Mouse (Mus musculus) kidney, embryonic 14.5 days (tissue): ENCODE measurements around the gene Bend5. TPM values are rescaled to one million over a fixed set of nuclear protein-coding genes. Genes with fewer than 3 reads are reported as not detected.

Experiments
- ATAC-seq: fragments of 200-750 bp; cut with Nextera tagmentation; 2 replicates; pipeline ENCODE4 v1.8.0; 2017; ENCODE audit warnings: moderate number of reproducible peaks, mild to moderate bottlenecking, moderate TSS enrichment, moderate library complexity; ENCODE audit not compliant: low FRiP score, low TSS enrichment
- H3K27ac ChIP-seq: fragments of 300-500 bp; sonication (generic); 2 replicates; pipeline ENCODE4 v1.5.1; 2014; ENCODE audit warnings: low read depth, mild to moderate bottlenecking, low read length, moderate library complexity, mixed read lengths
- H3K27me3 ChIP-seq: fragments of 300-500 bp; sonication (generic); 2 replicates; pipeline ENCODE4 v1.6.1; 2014; ENCODE audit warnings: mild to moderate bottlenecking, low read length; ENCODE audit not compliant: control insufficient read depth, insufficient read depth
- H3K36me3 ChIP-seq: fragments of 300-500 bp; sonication (generic); 2 replicates; pipeline ENCODE4 v1.6.1; 2014; ENCODE audit warnings: low read length, mixed read lengths; ENCODE audit not compliant: control insufficient read depth, insufficient read depth
- H3K4me1 ChIP-seq: fragments of 300-500 bp; sonication (generic); 2 replicates; pipeline ENCODE4 v1.6.1; 2014; ENCODE audit warnings: low read length, mixed read lengths; ENCODE audit not compliant: control insufficient read depth, insufficient read depth
- H3K4me2 ChIP-seq: fragments of 300-500 bp; sonication (generic); replicated peaks from 2 replicates; pipeline ENCODE4 v1.6.1; 2014; ENCODE audit warnings: low read depth, mild to moderate bottlenecking, low read length
- H3K4me3 ChIP-seq: fragments of 300-500 bp; sonication (generic); 2 replicates; pipeline ENCODE4 v1.5.1; 2014; ENCODE audit warnings: mild to moderate bottlenecking, low read length
- H3K9ac ChIP-seq: fragments of 300-500 bp; sonication (generic); 2 replicates; pipeline ENCODE4 v1.6.1; 2014; ENCODE audit warnings: low read depth, mild to moderate bottlenecking, low read length, moderate library complexity
- H3K9me3 ChIP-seq: fragments of 300-500 bp; sonication (generic); 2 replicates; pipeline ENCODE4 v1.6.1; 2016; ENCODE audit warnings: low read length; ENCODE audit not compliant: control insufficient read depth
- WGBS: fragments of 180-500 bp; shearing (Covaris S2); extraction: QIAGEN DNeasy Blood & Tissue Kit; methylation state at CpG from one replicate; pipeline ENCODE4 v1.1.7; 2014; 5-methylcytosine and 5-hydroxymethylcytosine counted together
- polyA plus RNA-seq: library from polyadenylated mRNA; unstranded; fragments of >200 nt; fragmentation: Nextera tagmentation; extraction: Ambion mirVana; gene quantifications from 2 replicates; pipeline ENCODE4 v1.2.1, GENCODE M21; 2014

The Bend5 gene
- polyA plus RNA-seq, 1 experiment from 2014 or later: 30.6 TPM

GRCm38 (mm10) chr4:111424371-111424950 lies 9.7 kb downstream of the Bend5 start:
- no peak for ATAC-seq
- Histone ChIP-seq H3K36me3 (no peaks in the 10 kb centered on the region; the same call in 1 of the 2 replicates), H3K4me2 (no peak overlapping the region), H3K4me3 (no peak overlapping the region), H3K9me3 (no peaks in the 10 kb centered on the region), H3K4me1 (0 out of 2 replicates have a peak, but pooled peaks cover 7% of the 10 kb centered on the region), H3K27ac (no peak overlapping the region), H3K27me3 (no peaks in the 10 kb centered on the region), H3K9ac (no peak overlapping the region)
- 94% methylated on average over 1 of the region's 1 CpGs for WGBS

GRCm38 (mm10) chr4:111425170-111425569 lies 10.4 kb downstream of the Bend5 start:
- ATAC-seq: peak; percentile 70
- 0 out of 2 replicates have a peak, but pooled peaks cover 7% of the 10 kb centered on the region for H3K4me1 ChIP-seq
- no peak overlapping the region for H3K4me2 ChIP-seq
- no peak overlapping the region for H3K9ac ChIP-seq
- no peak overlapping the region for H3K27ac ChIP-seq
- WGBS: 35% methylated on average over 6 of the region's 6 CpGs
- no peak overlapping the region for H3K4me3 ChIP-seq
- no peaks in the 10 kb centered on the region for H3K27me3 ChIP-seq
- no peaks in the 10 kb centered on the region; the same call in 1 of the 2 replicates for H3K36me3 ChIP-seq
- H3K9me3 ChIP-seq: no peaks in the 10 kb centered on the region

DNA sequence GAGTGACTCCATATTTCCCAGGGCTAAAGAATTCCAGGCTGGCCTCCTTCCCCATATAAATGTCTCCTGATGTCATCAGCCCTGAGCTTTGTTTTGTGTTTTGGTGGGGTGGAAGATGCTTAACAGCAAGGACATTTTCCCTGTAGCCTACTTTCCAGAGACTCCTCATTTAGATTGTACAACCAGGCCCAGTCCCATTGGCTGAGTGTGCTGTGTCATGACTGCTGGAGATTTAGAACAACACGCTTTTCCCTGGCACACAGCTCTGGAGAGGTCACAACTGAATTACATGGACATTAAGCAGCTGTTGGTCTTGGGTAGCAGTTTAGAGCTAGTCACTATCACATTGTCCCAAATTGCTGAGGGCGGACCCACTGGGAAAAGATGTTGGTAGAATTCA lies 16.4 kb downstream of the Bend5 start:
- H3K27ac ChIP-seq: no peak overlapping the region
- H3K4me1 ChIP-seq: 0 out of 2 replicates have a peak, but pooled peaks cover 4% of the 10 kb centered on the region
- no peaks in the 10 kb centered on the region for H3K27me3 ChIP-seq
- H3K4me3 ChIP-seq: no peak overlapping the region
- no peak overlapping the region for H3K4me2 ChIP-seq
- H3K36me3 ChIP-seq: peaks cover 36% of the 10 kb centered on the region
- peak; percentile 67 for ATAC-seq
- no peaks in the 10 kb centered on the region for H3K9me3 ChIP-seq
- no peak overlapping the region for H3K9ac ChIP-seq
- WGBS: 65% methylated on average over 2 of the region's 2 CpGs

DNA sequence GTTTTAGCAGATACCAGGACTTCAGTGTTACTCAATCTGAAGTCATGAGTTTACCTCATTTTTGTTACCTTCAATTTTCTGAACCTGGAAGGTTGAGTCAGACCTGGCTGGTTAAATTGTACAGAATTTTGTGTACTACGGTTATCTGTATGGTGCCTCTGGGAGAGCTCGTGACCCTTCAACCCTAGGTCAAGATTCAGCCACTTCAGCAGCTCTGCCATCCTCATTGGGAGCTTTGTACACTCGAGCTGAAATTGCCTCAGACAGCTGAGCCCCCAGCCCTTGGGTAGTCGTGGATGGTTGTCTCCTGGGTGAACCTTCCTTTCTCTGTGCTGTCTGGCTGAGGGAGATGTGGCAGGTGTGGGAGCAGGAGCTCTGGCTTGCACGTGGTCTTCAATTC lies 17.2 kb downstream of the Bend5 start:
- Histone ChIP-seq H3K4me3 (no peak overlapping the region), H3K27ac (no peak overlapping the region), H3K9ac (no peak overlapping the region), H3K36me3 (peaks cover 41% of the 10 kb centered on the region), H3K27me3 (no peaks in the 10 kb centered on the region), H3K9me3 (no peaks in the 10 kb centered on the region), H3K4me2 (no peak overlapping the region), H3K4me1 (0 out of 2 replicates have a peak, but pooled peaks cover 4% of the 10 kb centered on the region)
- ATAC-seq: no peak
- 68% methylated on average over 5 of the region's 5 CpGs for WGBS

DNA sequence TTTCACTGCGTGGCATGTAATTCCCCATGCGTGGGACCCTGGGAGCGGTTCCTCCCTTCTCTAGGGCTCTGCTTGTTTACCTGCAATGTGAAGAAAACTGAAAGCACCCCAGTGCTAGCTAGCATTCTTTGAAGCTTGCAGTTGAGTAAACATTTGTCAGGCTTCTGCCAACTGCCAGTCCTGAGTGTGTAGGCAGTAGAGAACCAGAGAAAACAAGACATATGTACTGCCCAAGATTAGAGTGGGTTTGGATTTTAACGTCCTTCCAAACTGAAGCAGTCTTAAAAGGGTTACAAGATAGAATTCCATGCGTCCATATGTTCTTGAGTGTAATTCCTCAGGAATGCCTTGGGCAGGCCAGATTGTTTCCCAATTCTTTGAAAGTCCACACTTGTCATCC lies 17.6 kb downstream of the Bend5 start:
- no peak for ATAC-seq
- H3K9ac ChIP-seq: no peak overlapping the region
- H3K27ac ChIP-seq: no peak overlapping the region
- no peaks in the 10 kb centered on the region for H3K27me3 ChIP-seq
- no peak overlapping the region for H3K4me3 ChIP-seq
- H3K4me1 ChIP-seq: 0 out of 2 replicates have a peak, but pooled peaks cover 4% of the 10 kb centered on the region
- 81% methylated on average over 5 of the region's 5 CpGs for WGBS
- H3K36me3 ChIP-seq: peaks cover 41% of the 10 kb centered on the region
- no peaks in the 10 kb centered on the region for H3K9me3 ChIP-seq
- H3K4me2 ChIP-seq: no peak overlapping the region

DNA sequence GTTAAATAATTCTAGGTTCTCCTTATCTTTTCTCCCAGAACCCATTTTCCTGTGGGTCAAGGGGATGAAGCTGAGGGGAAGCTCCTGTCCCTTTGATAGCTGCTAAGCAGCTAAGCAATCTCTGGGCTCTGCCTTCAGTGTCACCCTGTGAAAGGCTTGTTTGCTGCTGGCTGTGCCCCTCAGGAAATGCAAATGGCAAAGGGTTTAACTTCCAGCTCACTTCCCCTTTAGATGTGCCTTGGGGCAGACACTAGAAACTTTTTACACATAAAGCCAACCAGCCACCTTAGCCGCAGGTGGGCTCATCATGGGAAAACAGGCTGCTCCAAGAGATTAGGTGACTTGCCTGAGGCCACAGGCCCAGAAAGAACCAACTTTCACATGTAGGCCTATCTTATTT lies 26.9 kb downstream of the Bend5 start:
- Histone ChIP-seq H3K4me2 (no peak overlapping the region), H3K36me3 (peaks cover 5% of the 10 kb centered on the region; the same call in 1 of the 2 replicates), H3K27me3 (no peaks in the 10 kb centered on the region), H3K4me1 (no peaks in the 10 kb centered on the region), H3K27ac (no peak overlapping the region), H3K4me3 (no peak overlapping the region), H3K9me3 (no peaks in the 10 kb centered on the region), H3K9ac (no peak overlapping the region)
- 89% methylated on average over 1 of the region's 1 CpGs for WGBS
- ATAC-seq: no peak

- no peak overlapping the region for H3K4me3 ChIP-seq
- H3K9ac ChIP-seq: no peak overlapping the region
- no peaks in the 10 kb centered on the region for H3K9me3 ChIP-seq
- H3K27ac ChIP-seq: no peak overlapping the region
- H3K36me3 ChIP-seq: peaks cover 4% of the 10 kb centered on the region; the same call in 1 of the 2 replicates
- H3K27me3 ChIP-seq: no peaks in the 10 kb centered on the region
- no peaks in the 10 kb centered on the region for H3K4me1 ChIP-seq
- 90% methylated on average over 1 of the region's 1 CpGs for WGBS
- no peak for ATAC-seq
- no peak overlapping the region for H3K4me2 ChIP-seq
Observed at GRCm38 (mm10) chr4:111442435-111443238, 27.8 kb downstream of the Bend5 start.

GRCm38 (mm10) chr4:111443906-111444615 lies 29.3 kb downstream of the Bend5 start:
- Histone ChIP-seq H3K27ac (no peak overlapping the region), H3K9ac (no peak overlapping the region), H3K36me3 (peaks cover 7% of the 10 kb centered on the region; the same call in 1 of the 2 replicates), H3K27me3 (no peaks in the 10 kb centered on the region), H3K4me2 (no peak overlapping the region), H3K9me3 (no peaks in the 10 kb centered on the region), H3K4me3 (no peak overlapping the region), H3K4me1 (no peaks in the 10 kb centered on the region)
- 78% methylated on average over 10 of the region's 10 CpGs for WGBS
- ATAC-seq: no peak
